Mouse (Mus musculus): ENCODE results near the gene Pgc.

DNA sequence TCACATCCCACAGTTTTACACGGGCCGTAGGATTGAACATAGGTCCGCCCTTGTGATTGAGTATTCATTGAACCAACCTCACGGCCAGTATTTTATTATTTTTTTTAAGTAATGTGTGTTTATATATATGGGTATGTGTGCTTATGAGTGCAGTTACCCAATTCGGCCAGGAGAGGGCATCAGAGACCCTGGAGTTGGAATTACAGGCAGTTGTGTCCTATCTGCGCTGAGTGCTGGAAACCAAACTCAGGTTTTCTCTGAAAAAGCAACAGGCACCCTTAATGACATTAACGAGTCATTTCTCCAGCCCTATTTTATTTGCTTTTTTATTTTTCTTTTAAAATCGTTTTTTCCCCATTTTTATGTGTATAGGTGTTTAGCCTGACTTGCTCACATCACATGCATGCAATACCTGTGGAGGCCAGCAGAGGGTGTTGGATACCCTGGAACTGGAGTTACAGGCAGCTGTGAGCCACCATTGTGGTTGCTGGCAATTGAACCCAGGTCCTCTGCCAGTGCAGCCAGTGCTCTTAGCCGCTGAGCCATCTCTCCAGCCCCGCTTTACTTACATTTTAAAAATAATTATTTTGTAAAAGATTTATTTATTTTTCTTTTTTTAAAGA is 18.2 kb downstream of the Pgc start:
- TF ChIP-seq CTCF (IDR thresholded peaks at IDR 0.05; ENCODE audit: borderline replicate concordance, control insufficient read depth, extremely low read depth, insufficient read depth, low read length, poor library complexity) (no peak), POLR2A (IDR thresholded peaks at IDR 0.05; ENCODE audit: control insufficient read depth, extremely low read depth, insufficient read depth, low read length, poor library complexity) (no peak)

All from thymus, adult 2 months (tissue).